Mouse (Mus musculus): ENCODE data around the gene Irf4. TPM values are rescaled to one million over a fixed set of nuclear protein-coding genes. Genes with fewer than 3 reads are reported as not detected.

Irf4 gene
- total and polyA plus RNA-seq, 2 experiments from 2014 or later = 0.03 TPM; not detected in 1

DNA sequence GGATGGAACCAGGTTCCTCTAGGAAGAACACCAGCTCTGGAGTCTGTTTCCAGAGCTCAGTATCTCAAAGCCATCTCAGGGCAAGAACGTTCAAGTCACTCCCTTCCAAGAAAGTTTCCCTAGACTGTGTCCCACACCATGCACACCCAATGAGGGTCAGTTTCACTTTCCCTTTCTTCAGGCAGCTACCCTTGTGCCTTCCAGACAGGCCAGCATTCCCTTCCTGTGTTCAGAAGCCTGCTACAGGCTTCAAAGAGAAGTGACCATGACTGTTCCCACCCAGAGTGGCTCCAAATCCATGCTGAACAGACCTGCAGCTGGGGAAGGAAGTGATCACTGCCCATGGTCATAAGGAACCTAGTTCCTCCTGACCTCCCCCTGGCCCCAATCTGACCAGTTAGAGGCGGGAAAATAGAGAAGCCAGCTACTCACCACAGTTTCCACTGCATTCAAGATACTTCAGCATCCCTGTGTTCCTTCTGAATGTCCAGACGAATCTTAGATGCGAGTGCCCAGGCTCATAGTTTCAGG, 10.7 kb upstream of the Irf4 start:
- H3K27me3 ChIP-seq (ENCODE audit: control insufficient read depth, insufficient read depth, low read length) = no peaks in the 10 kb centered on the region
- H3K27ac ChIP-seq (ENCODE audit: low read depth) = no peak overlapping the region
- no peak overlapping the region for H3K4me2 ChIP-seq (ENCODE audit: low read depth, low read length)
- no peak for TF ChIP-seq EP300 (IDR thresholded peaks at IDR 0.05; ENCODE audit: low read depth)
- no peak for TF ChIP-seq CTCF (IDR thresholded peaks at IDR 0.05; ENCODE audit: low read depth)
- ATAC-seq (ENCODE audit: insufficient read depth, low read depth) (no peak), DNase-seq (ENCODE audit: low spot score) (no peak)
- WGBS = 65% methylated on average over 4 of the region's 4 CpGs
- no peak overlapping the region for H3K4me3 ChIP-seq (ENCODE audit: low read depth, low read length)
- H3K4me1 ChIP-seq (ENCODE audit: control insufficient read depth, insufficient read depth) = no peaks in the 10 kb centered on the region
- H3K9me3 ChIP-seq (replicated peaks; ENCODE audit: control insufficient read depth, low read length) = no peaks in the 10 kb centered on the region
- H3K9ac ChIP-seq (replicated peaks; ENCODE audit: low read depth, low read length) = no peak overlapping the region
- H3K36me3 ChIP-seq (replicated peaks; ENCODE audit: control insufficient read depth, insufficient read depth, low read length) = no peaks in the 10 kb centered on the region

DNA sequence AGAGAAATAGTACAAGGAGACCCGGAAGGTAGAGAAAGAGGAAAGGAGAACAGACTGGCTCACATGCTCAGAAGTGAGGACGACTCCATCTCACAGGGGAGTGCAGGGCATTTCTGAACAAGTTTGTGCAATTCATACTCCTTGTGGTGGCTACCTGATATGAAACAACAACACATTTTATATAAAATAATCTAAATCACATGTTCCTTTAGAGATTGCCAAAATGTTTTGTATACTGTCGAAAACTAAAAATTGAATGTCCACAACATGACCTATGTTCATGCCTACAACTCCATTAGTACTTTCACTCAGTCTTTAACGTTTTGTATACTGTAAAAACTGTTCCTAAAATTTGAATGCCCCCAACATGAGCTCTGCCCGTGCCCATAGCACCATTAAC, 7.9 kb upstream of the Irf4 start:
- Histone ChIP-seq H3K9ac (replicated peaks; ENCODE audit: low read depth, low read length) (no peak overlapping the region), H3K9me3 (replicated peaks; ENCODE audit: control insufficient read depth, low read length) (no peaks in the 10 kb centered on the region), H3K27ac (ENCODE audit: low read depth) (no peak overlapping the region), H3K4me1 (ENCODE audit: control insufficient read depth, insufficient read depth) (no peaks in the 10 kb centered on the region), H3K4me2 (ENCODE audit: low read depth, low read length) (no peak overlapping the region), H3K27me3 (ENCODE audit: control insufficient read depth, insufficient read depth, low read length) (no peaks in the 10 kb centered on the region), H3K4me3 (ENCODE audit: low read depth, low read length) (no peak overlapping the region), H3K36me3 (replicated peaks; ENCODE audit: control insufficient read depth, insufficient read depth, low read length) (no peaks in the 10 kb centered on the region)
- ATAC-seq (ENCODE audit: insufficient read depth, low read depth) = no peak
- DNase-seq (ENCODE audit: low spot score) = no peak
- 66% methylated on average over 5 of the region's 5 CpGs for WGBS
- TF ChIP-seq EP300 (IDR thresholded peaks at IDR 0.05; ENCODE audit: low read depth) (no peak), CTCF (IDR thresholded peaks at IDR 0.05; ENCODE audit: low read depth) (no peak)

DNA sequence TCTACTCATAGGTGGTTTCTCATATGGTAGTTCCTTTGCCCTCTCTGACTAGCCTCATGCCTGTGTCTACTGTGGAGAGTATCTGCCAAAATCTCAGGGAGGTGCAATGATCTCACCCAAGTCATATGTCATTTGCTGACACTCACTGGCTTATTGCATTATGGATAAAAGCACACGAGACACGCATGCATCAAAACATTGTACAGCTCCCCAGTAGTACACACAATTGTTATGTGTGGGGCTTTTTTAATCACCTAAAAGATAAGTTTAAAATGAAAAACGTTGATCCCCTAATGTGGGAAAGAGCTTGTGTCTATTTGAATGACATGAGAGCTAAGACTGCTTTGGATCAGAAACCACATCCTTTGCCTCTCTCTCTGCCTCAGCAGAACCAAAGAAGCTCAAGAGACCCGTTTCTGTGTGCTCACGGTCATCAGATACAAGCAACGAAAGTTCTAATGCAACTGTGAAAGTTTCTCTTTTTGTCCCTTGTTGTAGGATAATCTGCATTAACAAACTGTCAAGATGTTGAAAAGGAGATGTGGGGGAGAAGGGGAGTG, 6.5 kb upstream of the Irf4 start:
- 66% methylated on average over 6 of the region's 6 CpGs for WGBS
- Histone ChIP-seq H3K9ac (replicated peaks; ENCODE audit: low read depth, low read length) (no peak overlapping the region), H3K36me3 (replicated peaks; ENCODE audit: control insufficient read depth, insufficient read depth, low read length) (no peaks in the 10 kb centered on the region), H3K27ac (ENCODE audit: low read depth) (no peak overlapping the region), H3K27me3 (ENCODE audit: control insufficient read depth, insufficient read depth, low read length) (peaks cover 10% of the 10 kb centered on the region; the same call in 1 of the 2 replicates), H3K4me2 (ENCODE audit: low read depth, low read length) (no peak overlapping the region), H3K4me1 (ENCODE audit: control insufficient read depth, insufficient read depth) (no peaks in the 10 kb centered on the region), H3K4me3 (ENCODE audit: low read depth, low read length) (no peak overlapping the region), H3K9me3 (replicated peaks; ENCODE audit: control insufficient read depth, low read length) (no peaks in the 10 kb centered on the region)
- no peak for ATAC-seq (ENCODE audit: insufficient read depth, low read depth)
- DNase-seq (ENCODE audit: low spot score) = no peak
- TF ChIP-seq EP300 (IDR thresholded peaks at IDR 0.05; ENCODE audit: low read depth) (no peak), CTCF (IDR thresholded peaks at IDR 0.05; ENCODE audit: low read depth) (no peak)

DNA sequence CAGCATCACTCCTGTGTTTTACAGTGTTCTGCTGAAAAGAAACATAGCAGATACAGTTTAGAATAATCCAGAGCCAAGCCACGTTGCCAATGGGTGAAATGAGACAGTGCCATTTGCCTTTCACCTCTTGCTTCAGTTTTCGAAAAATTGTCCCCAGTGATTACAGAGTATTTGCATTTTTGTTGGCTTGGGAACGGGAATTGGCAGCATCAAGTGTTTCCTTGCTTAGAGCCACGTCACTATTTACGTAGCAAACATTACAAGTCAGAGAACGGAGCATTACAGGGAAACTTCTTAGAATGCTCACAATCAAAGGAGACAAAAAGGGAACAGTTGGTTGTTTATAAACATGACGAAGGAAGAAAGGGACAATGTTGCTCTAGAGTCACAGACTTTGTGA, 3.9 kb upstream of the Irf4 start:
- Histone ChIP-seq H3K4me2 (ENCODE audit: low read depth, low read length) (no peak overlapping the region), H3K36me3 (replicated peaks; ENCODE audit: control insufficient read depth, insufficient read depth, low read length) (no peaks in the 10 kb centered on the region), H3K4me1 (ENCODE audit: control insufficient read depth, insufficient read depth) (peaks cover 9% of the 10 kb centered on the region; the same call in 1 of the 2 replicates), H3K27ac (ENCODE audit: low read depth) (no peak overlapping the region), H3K9ac (replicated peaks; ENCODE audit: low read depth, low read length) (no peak overlapping the region), H3K9me3 (replicated peaks; ENCODE audit: control insufficient read depth, low read length) (no peaks in the 10 kb centered on the region), H3K4me3 (ENCODE audit: low read depth, low read length) (no peak overlapping the region), H3K27me3 (ENCODE audit: control insufficient read depth, insufficient read depth, low read length) (peaks cover 36% of the 10 kb centered on the region)
- 63% methylated on average over 7 of the region's 7 CpGs for WGBS
- ATAC-seq (ENCODE audit: insufficient read depth, low read depth) (no peak), DNase-seq (ENCODE audit: low spot score) (no peak)
- TF ChIP-seq EP300 (IDR thresholded peaks at IDR 0.05; ENCODE audit: low read depth) = no peak
- no peak for TF ChIP-seq CTCF (IDR thresholded peaks at IDR 0.05; ENCODE audit: low read depth)

DNA sequence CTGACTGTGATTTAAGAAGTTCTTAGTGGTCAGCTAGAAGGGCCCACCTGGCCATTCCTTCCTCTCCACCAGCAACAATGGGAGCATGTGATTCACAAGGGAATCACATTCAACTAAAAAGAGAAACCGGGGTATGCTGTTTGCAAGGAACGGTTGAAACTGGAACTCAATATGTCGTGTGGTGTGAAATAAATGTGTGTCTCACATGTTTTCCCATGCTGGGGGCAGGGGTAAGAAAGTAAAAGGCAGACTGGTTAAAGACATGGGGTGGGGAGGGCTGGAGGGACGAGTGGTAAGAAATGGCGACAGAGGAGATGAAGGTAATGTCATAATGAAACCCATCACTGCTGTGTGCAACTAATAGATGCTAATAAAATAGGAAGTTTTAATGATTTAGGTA, 2.0 kb upstream of the Irf4 start:
- ATAC-seq (ENCODE audit: insufficient read depth, low read depth) (no peak), DNase-seq (ENCODE audit: low spot score) (no peak)
- no peak overlapping the region for H3K4me3 ChIP-seq (ENCODE audit: low read depth, low read length)
- TF ChIP-seq EP300 (IDR thresholded peaks at IDR 0.05; ENCODE audit: low read depth) (no peak), CTCF (IDR thresholded peaks at IDR 0.05; ENCODE audit: low read depth) (no peak)
- 82% methylated on average over 5 of the region's 5 CpGs for WGBS
- H3K27me3 ChIP-seq (ENCODE audit: control insufficient read depth, insufficient read depth, low read length) = peaks cover 56% of the 10 kb centered on the region
- H3K9ac ChIP-seq (replicated peaks; ENCODE audit: low read depth, low read length) = no peak overlapping the region
- no peak overlapping the region for H3K27ac ChIP-seq (ENCODE audit: low read depth)
- H3K9me3 ChIP-seq (replicated peaks; ENCODE audit: control insufficient read depth, low read length) = no peaks in the 10 kb centered on the region
- H3K36me3 ChIP-seq (replicated peaks; ENCODE audit: control insufficient read depth, insufficient read depth, low read length) = no peaks in the 10 kb centered on the region
- no peak overlapping the region for H3K4me2 ChIP-seq (ENCODE audit: low read depth, low read length)
- H3K4me1 ChIP-seq (ENCODE audit: control insufficient read depth, insufficient read depth) = peaks cover 13% of the 10 kb centered on the region; the same call in 1 of the 2 replicates

DNA sequence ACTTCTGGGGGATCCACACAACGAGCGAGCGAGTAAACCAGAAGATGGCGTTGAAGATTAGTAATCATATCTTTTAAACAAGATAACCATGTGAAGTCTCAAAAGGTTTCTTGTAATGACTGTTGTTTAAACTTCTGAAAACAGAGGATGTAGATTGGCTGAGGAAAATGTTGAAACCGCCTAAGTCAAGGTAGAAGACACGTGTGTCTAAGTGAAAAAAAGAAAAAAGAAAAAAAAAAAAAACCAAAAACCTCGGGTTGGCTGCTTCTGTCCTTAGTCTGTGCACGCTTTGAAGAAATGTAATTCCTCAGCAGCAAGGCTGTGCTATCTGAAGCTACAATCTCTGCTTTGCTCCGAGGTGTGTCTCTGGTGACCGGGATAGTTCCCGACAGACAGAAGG, 1.5 kb upstream of the Irf4 start:
- Histone ChIP-seq H3K9ac (replicated peaks; ENCODE audit: low read depth, low read length) (no peak overlapping the region), H3K36me3 (replicated peaks; ENCODE audit: control insufficient read depth, insufficient read depth, low read length) (no peaks in the 10 kb centered on the region), H3K27ac (ENCODE audit: low read depth) (no peak overlapping the region), H3K4me3 (ENCODE audit: low read depth, low read length) (no peak overlapping the region), H3K27me3 (ENCODE audit: control insufficient read depth, insufficient read depth, low read length) (peaks cover 59% of the 10 kb centered on the region), H3K9me3 (replicated peaks; ENCODE audit: control insufficient read depth, low read length) (no peaks in the 10 kb centered on the region), H3K4me1 (ENCODE audit: control insufficient read depth, insufficient read depth) (peaks cover 13% of the 10 kb centered on the region; the same call in 1 of the 2 replicates), H3K4me2 (ENCODE audit: low read depth, low read length) (no peak overlapping the region)
- DNase-seq (ENCODE audit: low spot score) (no peak), ATAC-seq (ENCODE audit: insufficient read depth, low read depth) (no peak)
- 62% methylated on average over 11 of the region's 11 CpGs for WGBS
- no peak for TF ChIP-seq CTCF (IDR thresholded peaks at IDR 0.05; ENCODE audit: low read depth)
- no peak for TF ChIP-seq EP300 (IDR thresholded peaks at IDR 0.05; ENCODE audit: low read depth)
